In genomic region chr15:100722564-100722963, GRCm38 (mm10) we compare ENCODE assay signal across 23 mouse cellular contexts.
"Had no signal": no experiment of that assay in that cellular context is flagged by ENCODE, and none has a peak within 500 bp of the region (broad histone marks: within the 10 kb centered on the region; RNA-seq: fewer than 3 reads in every experiment).

No protein-coding gene starts in this region.

- H3K9ac ChIP-seq: limb, embryonic 12.5 days; limb, embryonic 15.5 days; liver, embryonic 14.5 days; liver, postnatal 0 days; lung, embryonic 14.5 days; midbrain, embryonic 12.5 days; midbrain, embryonic 15.5 days; neural tube, embryonic 12.5 days; neural tube, embryonic 15.5 days had no signal

- ATAC-seq: liver, postnatal 0 days; lung, postnatal 0 days; midbrain, embryonic 15.5 days had no signal

- H3K4me1 ChIP-seq: limb, embryonic 15.5 days; midbrain, embryonic 12.5 days; midbrain, embryonic 15.5 days; neural tube, embryonic 12.5 days; neural tube, embryonic 15.5 days had no signal

- H3K4me2 ChIP-seq: limb, embryonic 12.5 days; limb, embryonic 15.5 days; liver, embryonic 11.5 days; lung, embryonic 14.5 days; midbrain, embryonic 12.5 days; midbrain, embryonic 15.5 days; neural tube, embryonic 12.5 days; neural tube, embryonic 15.5 days had no signal

- H3K36me3 ChIP-seq: limb, embryonic 12.5 days; limb, embryonic 15.5 days; midbrain, embryonic 12.5 days; midbrain, embryonic 15.5 days; neural tube, embryonic 12.5 days; neural tube, embryonic 15.5 days had no signal

- H3K4me3 ChIP-seq: layer of hippocampus, adult 2 months; limb, embryonic 12.5 days; limb, embryonic 15.5 days; midbrain, embryonic 12.5 days; midbrain, embryonic 15.5 days; neural tube, embryonic 12.5 days; neural tube, embryonic 15.5 days had no signal

- DNase-seq: kidney, adult 2 months; kidney, postnatal 25 days; left cerebral cortex, postnatal 4 days; liver, postnatal 0 days; lung, embryonic 14.5 days; right cerebral cortex, adult 18-20 months; right cerebral cortex, postnatal 14 days; right cerebral cortex, postnatal 4 days; spleen, adult 18-20 months; thymus, adult 18-20 months; thymus, postnatal 14 days had no signal

- H3K9me3 ChIP-seq: limb, embryonic 12.5 days; limb, embryonic 15.5 days; midbrain, embryonic 12.5 days; midbrain, embryonic 15.5 days; neural tube, embryonic 12.5 days; neural tube, embryonic 15.5 days had no signal

- H3K27ac ChIP-seq: kidney, postnatal 0 days; layer of hippocampus, adult 2 months; limb, embryonic 12.5 days; limb, embryonic 15.5 days; liver, embryonic 14.5 days; macrophage; midbrain, embryonic 12.5 days; midbrain, embryonic 15.5 days; neural tube, embryonic 12.5 days; neural tube, embryonic 15.5 days had no signal
